Mouse (Mus musculus): ENCODE measurements around the gene Ccdc188.

- TF ChIP-seq POLR2A (IDR thresholded peaks at IDR 0.05; ENCODE audit: insufficient read depth, low read length): no peak
- no peak for TF ChIP-seq EP300 (IDR thresholded peaks at IDR 0.05; ENCODE audit: insufficient read depth, low read depth, low read length)
- no peak for TF ChIP-seq CTCF (IDR thresholded peaks at IDR 0.05; ENCODE audit: low read depth, low read length)
Observed at GRCm38 (mm10) chr16:18227897-18228422, 10.3 kb downstream of the Ccdc188 start.

Measured in ES-Bruce4 (cell line).